Mouse (Mus musculus): ENCODE data around the gene Cntnap2. TPM values are rescaled to one million over a fixed set of nuclear protein-coding genes. Genes with fewer than 3 reads are reported as not detected.

The Cntnap2 gene
- polyA plus RNA-seq, 1 experiment from 2014 or later = 50.9 TPM

DNA sequence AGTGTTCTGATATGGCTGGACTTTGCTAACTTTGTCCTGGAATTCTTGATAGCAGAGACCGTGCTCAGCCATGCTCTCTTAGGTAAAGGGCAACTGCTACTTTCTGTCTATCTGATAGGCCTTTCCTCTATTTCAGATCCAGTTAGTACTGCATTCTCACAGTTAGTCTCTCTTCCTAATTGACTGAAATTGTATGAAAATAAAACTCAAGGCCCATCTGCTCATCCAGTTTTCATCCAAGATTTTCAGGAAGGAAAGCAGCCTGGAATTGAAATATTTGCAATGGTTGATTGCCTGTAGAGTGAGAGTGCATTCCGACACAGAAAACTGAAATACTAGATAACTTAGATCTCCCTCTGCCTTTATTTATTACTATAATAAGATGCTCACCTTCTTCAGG, 589.3 kb downstream of the Cntnap2 start:
- Histone ChIP-seq H3K27ac (replicated peaks) (no peak overlapping the region), H3K27me3 (no peaks in the 10 kb centered on the region), H3K9me3 (no peaks in the 10 kb centered on the region), H3K4me3 (no peak overlapping the region), H3K36me3 (no peaks in the 10 kb centered on the region), H3K9ac (no peak overlapping the region), H3K4me1 (replicated peaks) (no peaks in the 10 kb centered on the region), H3K4me2 (no peak overlapping the region)
- no peak for ATAC-seq (ENCODE audit: low read depth)
- WGBS = 88% methylated on average over 2 of the region's 2 CpGs

GRCm38 (mm10) chr6:45700287-45700686, 641.1 kb downstream of the Cntnap2 start:
- Histone ChIP-seq H3K9ac (no peak overlapping the region), H3K4me3 (no peak overlapping the region), H3K36me3 (no peaks in the 10 kb centered on the region), H3K4me2 (no peak overlapping the region), H3K4me1 (replicated peaks) (no peaks in the 10 kb centered on the region), H3K27ac (replicated peaks) (no peak overlapping the region), H3K27me3 (no peaks in the 10 kb centered on the region), H3K9me3 (no peaks in the 10 kb centered on the region)
- no peak for ATAC-seq (ENCODE audit: low read depth)

GRCm38 (mm10) chr6:45791612-45792011, 732.5 kb downstream of the Cntnap2 start:
- H3K4me3 ChIP-seq = no peak overlapping the region
- H3K9me3 ChIP-seq = no peaks in the 10 kb centered on the region
- no peaks in the 10 kb centered on the region for H3K4me1 ChIP-seq (replicated peaks)
- H3K4me2 ChIP-seq = no peak overlapping the region
- H3K9ac ChIP-seq = no peak overlapping the region
- no peaks in the 10 kb centered on the region for H3K36me3 ChIP-seq
- no peaks in the 10 kb centered on the region for H3K27me3 ChIP-seq
- ATAC-seq (ENCODE audit: low read depth) = no peak
- no peak overlapping the region for H3K27ac ChIP-seq (replicated peaks)

GRCm38 (mm10) chr6:45841626-45842341, 782.6 kb downstream of the Cntnap2 start:
- Histone ChIP-seq H3K4me1 (replicated peaks) (no peaks in the 10 kb centered on the region), H3K4me3 (no peak overlapping the region), H3K36me3 (no peaks in the 10 kb centered on the region), H3K27me3 (no peaks in the 10 kb centered on the region), H3K9ac (no peak overlapping the region), H3K4me2 (no peak overlapping the region), H3K9me3 (no peaks in the 10 kb centered on the region), H3K27ac (replicated peaks) (no peak overlapping the region)
- no peak for ATAC-seq (ENCODE audit: low read depth)
- 88% methylated on average over 4 of the region's 4 CpGs for WGBS

- no peaks in the 10 kb centered on the region for H3K4me1 ChIP-seq (replicated peaks)
- H3K9ac ChIP-seq = no peak overlapping the region
- no peaks in the 10 kb centered on the region for H3K9me3 ChIP-seq
- H3K27ac ChIP-seq (replicated peaks) = no peak overlapping the region
- no peaks in the 10 kb centered on the region for H3K27me3 ChIP-seq
- 76% methylated on average over 1 of the region's 1 CpGs for WGBS
- H3K36me3 ChIP-seq = no peaks in the 10 kb centered on the region
- ATAC-seq (ENCODE audit: low read depth) = no peak
- no peak overlapping the region for H3K4me2 ChIP-seq
- no peak overlapping the region for H3K4me3 ChIP-seq
Observed at GRCm38 (mm10) chr6:45843736-45844135, 784.6 kb downstream of the Cntnap2 start.

- ATAC-seq (ENCODE audit: low read depth) = no peak
- Histone ChIP-seq H3K4me2 (no peak overlapping the region), H3K27ac (replicated peaks) (no peak overlapping the region), H3K4me3 (no peak overlapping the region), H3K4me1 (replicated peaks) (no peaks in the 10 kb centered on the region), H3K27me3 (no peaks in the 10 kb centered on the region), H3K9ac (no peak overlapping the region), H3K36me3 (no peaks in the 10 kb centered on the region), H3K9me3 (0 out of 2 replicates have a peak, but pooled peaks cover 4% of the 10 kb centered on the region)
- WGBS = 24% methylated on average over 3 of the region's 3 CpGs
Observed at GRCm38 (mm10) chr6:45871409-45871992, 812.3 kb downstream of the Cntnap2 start.

- Histone ChIP-seq H3K4me1 (replicated peaks) (no peaks in the 10 kb centered on the region), H3K36me3 (no peaks in the 10 kb centered on the region), H3K9me3 (no peaks in the 10 kb centered on the region), H3K27me3 (no peaks in the 10 kb centered on the region), H3K4me3 (no peak overlapping the region), H3K4me2 (no peak overlapping the region), H3K27ac (replicated peaks) (no peak overlapping the region), H3K9ac (no peak overlapping the region)
- ATAC-seq (ENCODE audit: low read depth) = no peak
- WGBS = 75% methylated on average over 1 of the region's 1 CpGs
Observed at GRCm38 (mm10) chr6:45885486-45885885, 826.3 kb downstream of the Cntnap2 start.

- Histone ChIP-seq H3K27me3 (no peaks in the 10 kb centered on the region), H3K27ac (replicated peaks) (no peak overlapping the region), H3K4me3 (no peak overlapping the region), H3K9ac (no peak overlapping the region), H3K4me1 (replicated peaks) (no peaks in the 10 kb centered on the region), H3K36me3 (no peaks in the 10 kb centered on the region), H3K9me3 (no peaks in the 10 kb centered on the region), H3K4me2 (no peak overlapping the region)
- no peak for ATAC-seq (ENCODE audit: low read depth)
- 65% methylated on average over 3 of the region's 3 CpGs for WGBS
Observed at GRCm38 (mm10) chr6:45887901-45888300, 828.7 kb downstream of the Cntnap2 start.

DNA sequence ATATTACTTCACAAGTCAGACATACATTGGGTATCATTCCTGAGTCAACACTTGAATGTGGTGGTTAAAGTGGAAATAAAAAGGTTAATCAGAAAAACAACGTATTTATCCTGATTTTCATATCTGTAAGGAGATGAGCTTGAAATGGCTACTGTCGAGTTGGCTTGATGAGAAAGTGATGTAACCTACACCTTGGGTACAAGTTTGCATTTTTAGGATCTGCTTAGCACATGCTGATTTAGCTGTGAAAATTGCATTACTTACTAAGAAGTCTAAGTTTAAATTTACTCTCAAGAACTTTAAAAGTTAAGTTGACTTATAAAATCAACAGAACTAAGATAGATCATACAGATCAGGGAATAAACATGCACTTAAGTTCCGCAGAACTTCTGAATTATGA, 879.1 kb downstream of the Cntnap2 start:
- Histone ChIP-seq H3K36me3 (no peaks in the 10 kb centered on the region), H3K9me3 (0 out of 2 replicates have a peak, but pooled peaks cover 2% of the 10 kb centered on the region), H3K27me3 (no peaks in the 10 kb centered on the region), H3K4me3 (no peak overlapping the region), H3K4me1 (replicated peaks) (no peaks in the 10 kb centered on the region), H3K4me2 (no peak overlapping the region), H3K27ac (replicated peaks) (no peak overlapping the region), H3K9ac (no peak overlapping the region)
- ATAC-seq (ENCODE audit: low read depth) = no peak
- 93% methylated on average over 3 of the region's 3 CpGs for WGBS

DNA sequence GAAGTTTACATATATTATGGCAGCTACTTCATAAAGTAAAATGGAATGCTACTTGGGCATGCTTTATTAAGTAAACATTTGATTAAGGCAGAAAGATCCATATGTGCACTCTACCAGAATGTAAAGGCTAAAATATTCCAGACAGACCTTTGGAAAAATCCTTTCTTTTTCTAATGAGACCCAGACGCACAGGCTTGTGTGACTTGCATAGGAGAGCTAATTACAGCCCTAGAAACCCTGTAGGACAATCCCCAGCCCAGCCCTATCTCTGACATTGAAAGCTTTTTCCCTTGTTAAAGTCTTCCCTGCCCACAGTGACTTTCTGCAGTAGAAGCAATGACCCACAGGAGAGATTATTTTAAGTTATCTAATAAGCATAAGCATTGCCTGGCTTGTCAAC, 879.6 kb downstream of the Cntnap2 start:
- no peak for ATAC-seq (ENCODE audit: low read depth)
- Histone ChIP-seq H3K4me2 (no peak overlapping the region), H3K4me3 (no peak overlapping the region), H3K27me3 (no peaks in the 10 kb centered on the region), H3K27ac (replicated peaks) (no peak overlapping the region), H3K36me3 (no peaks in the 10 kb centered on the region), H3K4me1 (replicated peaks) (no peaks in the 10 kb centered on the region), H3K9ac (no peak overlapping the region), H3K9me3 (0 out of 2 replicates have a peak, but pooled peaks cover 2% of the 10 kb centered on the region)
- WGBS = 35% methylated on average over 1 of the region's 1 CpGs

GRCm38 (mm10) chr6:45945144-45945985, 886.2 kb downstream of the Cntnap2 start:
- no peak overlapping the region for H3K27ac ChIP-seq (replicated peaks)
- no peaks in the 10 kb centered on the region for H3K27me3 ChIP-seq
- no peaks in the 10 kb centered on the region for H3K36me3 ChIP-seq
- no peaks in the 10 kb centered on the region for H3K4me1 ChIP-seq (replicated peaks)
- no peak for ATAC-seq (ENCODE audit: low read depth)
- no peaks in the 10 kb centered on the region for H3K9me3 ChIP-seq
- no peak overlapping the region for H3K9ac ChIP-seq
- 51% methylated on average over 3 of the region's 3 CpGs for WGBS
- no peak overlapping the region for H3K4me2 ChIP-seq
- H3K4me3 ChIP-seq = no peak overlapping the region

GRCm38 (mm10) chr6:45954773-45955172, 895.6 kb downstream of the Cntnap2 start:
- Histone ChIP-seq H3K4me2 (no peak overlapping the region), H3K27me3 (no peaks in the 10 kb centered on the region), H3K36me3 (no peaks in the 10 kb centered on the region), H3K4me1 (replicated peaks) (no peaks in the 10 kb centered on the region), H3K27ac (replicated peaks) (no peak overlapping the region), H3K4me3 (no peak overlapping the region), H3K9me3 (no peaks in the 10 kb centered on the region), H3K9ac (no peak overlapping the region)
- ATAC-seq (ENCODE audit: low read depth) = no peak

All from neural tube, embryonic 13.5 days (tissue).